Mouse (Mus musculus): ENCODE results near the gene Magoh.

DNA sequence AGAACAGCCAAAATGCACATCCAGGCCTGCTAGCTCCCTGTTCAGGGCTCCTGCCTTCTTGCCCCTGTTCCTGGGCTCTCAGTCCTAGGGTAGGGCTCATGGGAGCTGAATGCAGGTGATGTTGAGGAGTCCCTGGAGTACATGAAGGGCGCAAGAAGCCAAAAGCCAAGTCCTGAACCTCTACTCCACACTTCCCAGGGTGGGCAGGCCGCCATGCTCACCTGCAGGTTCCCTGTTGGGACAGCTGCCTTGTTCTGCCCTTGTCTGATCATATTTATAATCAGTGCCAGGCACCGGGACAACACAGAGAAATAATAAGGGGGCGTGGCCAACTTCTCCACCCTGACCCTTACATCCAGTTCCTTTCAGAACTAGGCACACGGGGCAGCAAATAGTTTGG, 46.0 kb upstream of the Magoh start:
- no peak for TF ChIP-seq CTCF (IDR thresholded peaks at IDR 0.05; ENCODE audit: low read depth, low read length)
- TF ChIP-seq POLR2A (IDR thresholded peaks at IDR 0.05; ENCODE audit: extremely low read depth, insufficient read depth, low read length) = no peak

All from liver, adult 2 months (tissue).